Mouse (Mus musculus) urinary bladder, postnatal 36 days (tissue): ENCODE data around the gene Smg1.

Source experiments
- DNase-seq, 2 experiments: peaks; one replicate each; pipeline ENCODE4 v3.0.0; 2022; ENCODE audit warnings: low spot score in 2 of 2, mixed read lengths in 1 of 2

Smg1 gene

GRCm38 (mm10) chr7:118104458-118105052 lies 138.9 kb downstream of the Smg1 start:
- DNase-seq, result no peak

GRCm38 (mm10) chr7:118103462-118104379 lies 139.7 kb downstream of the Smg1 start:
- no peak for DNase-seq

- DNase-seq, result no peak
Observed at GRCm38 (mm10) chr7:118102678-118103461, 140.6 kb downstream of the Smg1 start.

- no peak for DNase-seq
Observed at GRCm38 (mm10) chr7:118102231-118102630, 141.2 kb downstream of the Smg1 start.

GRCm38 (mm10) chr7:118097615-118098014 lies 145.9 kb downstream of the Smg1 start:
- no peak for DNase-seq
